Mouse (Mus musculus): ENCODE measurements around the gene Pde3a.
A peak's percentile ranks its signal among the peaks of the same experiment; 100 is the strongest.

Gene Pde3a

GRCm38 (mm10) chr6:141403943-141404342 is 154.9 kb downstream of the Pde3a start:
- no peak for DNase-seq (ENCODE audit: low read depth)

- DNase-seq (ENCODE audit: low read depth): peak; percentile 42
These were observed 155.6 kb downstream of the Pde3a start for GRCm38 (mm10) chr6:141404649-141405048.

- DNase-seq (ENCODE audit: low read depth): no peak
These were observed 156.4 kb downstream of the Pde3a start for GRCm38 (mm10) chr6:141405496-141405895.

- peak; percentile 67 for DNase-seq (ENCODE audit: low read depth)
These were observed 159.7 kb downstream of the Pde3a start for GRCm38 (mm10) chr6:141408758-141409157.

DNA sequence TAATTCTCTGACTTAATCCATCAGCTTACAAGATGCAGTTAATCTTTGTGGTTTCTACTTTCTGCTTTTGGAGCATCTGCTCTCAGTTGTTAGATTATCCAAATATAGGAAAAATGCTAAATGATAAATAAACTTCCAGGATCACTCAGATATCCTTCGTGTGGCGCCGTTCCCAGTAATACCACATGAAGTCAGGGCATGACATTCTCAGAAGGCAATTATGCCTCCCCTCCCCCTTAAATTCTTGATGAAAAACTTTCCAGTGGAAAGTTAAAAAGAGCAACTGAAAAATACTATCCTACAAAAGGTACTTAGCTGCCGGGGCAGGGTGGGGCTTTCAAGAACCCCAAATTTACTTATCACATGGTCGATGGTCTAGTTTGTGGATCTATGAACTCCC is 161.8 kb downstream of the Pde3a start:
- DNase-seq (ENCODE audit: low read depth): peak; percentile 46

- DNase-seq (ENCODE audit: low read depth): no peak
These were observed 176.0 kb downstream of the Pde3a start for GRCm38 (mm10) chr6:141425114-141425513.

- no peak for DNase-seq (ENCODE audit: low read depth)
These were observed 179.5 kb downstream of the Pde3a start for GRCm38 (mm10) chr6:141428587-141428986.

DNA sequence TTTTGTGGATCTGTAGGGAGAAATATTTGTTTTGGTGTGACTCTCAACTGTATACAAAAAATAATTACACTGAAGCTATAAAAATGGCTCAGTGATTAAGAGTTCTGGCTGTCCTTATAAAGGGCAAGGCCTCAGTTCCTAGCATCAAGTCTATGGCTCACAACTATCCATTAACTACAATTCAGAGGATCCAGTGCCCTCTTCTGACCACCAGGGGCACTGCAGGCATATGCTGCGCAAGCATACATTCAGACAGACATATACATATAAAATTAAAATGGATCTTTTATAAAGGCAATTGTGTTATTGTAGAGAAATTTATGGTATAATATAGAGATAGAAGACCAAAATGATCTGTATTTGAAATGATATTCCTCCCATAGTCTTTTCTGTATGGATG is 181.1 kb downstream of the Pde3a start:
- DNase-seq (ENCODE audit: low read depth): no peak

DNA sequence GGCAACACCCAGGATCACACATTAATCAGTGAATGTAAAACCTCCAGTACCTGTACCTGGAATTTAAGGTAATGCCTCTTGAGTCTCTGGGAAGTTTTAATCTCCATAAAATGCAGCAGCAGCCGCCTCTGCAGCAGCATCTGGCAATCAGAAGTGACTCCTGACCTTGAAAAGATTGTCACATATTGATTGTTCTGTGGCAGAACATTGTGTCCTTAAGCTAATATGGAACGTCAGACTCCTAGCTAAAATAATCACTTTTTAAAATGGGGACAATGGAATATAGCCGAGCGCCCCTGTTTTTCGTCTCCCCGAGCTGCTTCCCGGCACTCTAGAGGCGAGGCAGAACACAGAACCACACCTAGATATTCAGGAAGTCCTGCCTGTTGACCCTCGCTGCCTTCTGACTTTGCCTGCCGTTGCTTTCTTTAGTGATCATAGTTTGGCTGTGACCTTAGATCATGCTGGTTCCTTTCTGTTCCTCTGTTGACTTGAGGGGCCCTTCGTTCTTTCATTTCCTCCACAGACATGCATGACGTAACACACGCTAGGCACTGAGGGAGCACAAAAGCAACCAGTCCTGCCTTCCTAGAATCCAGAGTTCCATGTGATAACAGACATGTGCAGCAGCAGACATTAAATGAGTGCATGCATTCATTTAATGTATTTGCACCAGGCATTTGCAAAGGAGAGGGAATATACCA is 183.4 kb downstream of the Pde3a start:
- no peak for DNase-seq (ENCODE audit: low read depth)

DNA sequence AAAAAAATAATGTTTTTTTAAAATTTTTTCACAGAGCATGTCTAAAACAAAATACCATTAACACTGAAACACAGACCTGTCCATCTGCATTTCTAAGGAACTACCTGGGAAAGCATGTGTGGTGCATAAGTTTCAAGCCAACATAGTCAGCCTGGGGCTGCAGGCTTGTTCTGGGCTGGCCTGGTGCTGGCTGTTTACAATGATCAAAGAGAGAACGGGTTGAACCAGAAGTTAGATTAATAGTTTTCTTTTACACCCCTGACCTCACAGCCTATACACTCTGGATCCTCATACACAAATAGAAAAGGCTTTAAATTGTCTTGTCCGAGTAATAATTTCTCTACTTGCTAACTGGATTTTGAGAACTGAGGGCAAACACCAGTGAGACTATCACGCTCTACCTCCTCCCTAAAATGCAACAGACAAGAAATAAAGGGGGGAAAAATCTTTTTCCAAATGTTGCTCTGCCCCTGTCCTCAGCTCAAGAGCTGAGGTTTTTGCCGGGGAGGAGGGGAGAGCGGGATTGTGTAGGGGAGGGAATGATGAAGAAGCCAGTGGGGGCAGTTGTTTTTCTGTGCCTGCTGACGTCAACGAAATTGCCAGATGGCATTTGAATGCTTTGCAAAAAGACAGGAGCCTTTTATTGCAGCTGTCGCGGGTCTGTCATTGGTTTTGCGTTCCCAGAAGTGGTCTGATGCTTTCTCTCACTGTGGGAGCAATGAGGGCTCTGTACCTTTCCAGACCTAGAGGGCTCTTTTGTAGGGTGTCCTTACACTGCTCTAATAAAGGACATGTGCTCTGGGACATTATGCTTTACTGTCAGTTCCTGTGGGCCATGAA is 185.1 kb downstream of the Pde3a start:
- DNase-seq (ENCODE audit: low read depth): no peak

- DNase-seq (ENCODE audit: low read depth): no peak
These were observed 186.1 kb downstream of the Pde3a start for GRCm38 (mm10) chr6:141435160-141435559.

DNA sequence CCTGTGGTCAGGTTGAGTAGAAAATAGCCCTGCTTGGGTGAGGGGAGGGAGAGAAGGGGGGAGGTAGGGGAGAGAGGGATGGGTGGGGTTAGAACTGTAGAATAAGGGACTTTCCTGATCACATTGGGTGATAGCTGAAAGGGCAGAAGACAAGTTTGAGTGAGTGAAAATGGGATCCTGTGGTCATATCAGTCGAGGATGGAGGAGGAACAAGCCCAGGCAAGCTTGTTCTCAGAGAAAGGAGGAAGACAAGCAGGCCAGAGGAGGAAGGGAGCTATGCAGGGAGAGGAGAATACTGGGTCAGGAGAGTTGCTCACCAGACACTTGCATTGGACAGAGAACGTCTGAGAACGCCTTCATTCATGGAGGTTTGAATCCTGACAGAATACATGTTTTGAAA is 190.9 kb downstream of the Pde3a start:
- no peak for DNase-seq (ENCODE audit: low read depth)

DNA sequence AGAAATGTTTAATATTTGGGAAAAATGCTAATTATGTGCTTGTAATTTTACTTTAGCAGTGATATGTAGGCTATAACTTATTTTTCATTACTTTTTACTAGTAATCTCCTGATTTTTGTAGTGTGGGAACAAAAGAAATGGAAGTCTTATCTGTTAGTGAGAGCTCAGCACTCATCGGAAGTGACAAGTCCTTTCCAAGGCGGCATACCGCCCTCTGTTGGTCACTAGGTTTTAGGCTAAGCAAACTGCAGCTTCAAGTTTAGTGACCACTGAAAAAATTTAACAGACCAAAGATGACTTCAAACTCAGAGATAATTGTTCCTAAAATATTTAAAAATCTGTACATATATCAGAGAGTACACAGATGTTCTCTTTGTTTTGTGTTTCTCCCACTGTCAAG is 198.5 kb downstream of the Pde3a start:
- DNase-seq (ENCODE audit: low read depth): peak; percentile 87

DNA sequence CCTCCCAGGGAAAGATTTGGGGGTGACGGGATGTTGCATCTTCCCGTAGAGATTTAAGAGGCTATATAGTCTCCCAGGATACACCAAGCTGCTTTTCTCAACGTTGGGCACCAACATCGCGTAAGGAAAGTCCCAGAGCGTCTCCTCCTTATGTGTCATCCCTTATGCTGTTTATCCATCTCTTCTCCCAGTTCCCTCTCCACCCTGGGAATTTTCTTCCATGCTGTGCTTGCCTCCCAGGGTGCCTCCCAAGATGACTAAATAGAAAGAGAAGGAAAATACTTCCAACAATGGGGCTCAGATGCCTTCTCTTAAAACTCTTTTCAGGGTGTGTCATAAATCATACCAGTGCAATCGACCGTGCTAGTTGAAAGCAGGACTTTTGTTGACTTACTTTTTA is 199.8 kb downstream of the Pde3a start:
- DNase-seq (ENCODE audit: low read depth): peak; percentile 23

GRCm38 (mm10) chr6:141455335-141455734 is 206.3 kb downstream of the Pde3a start:
- no peak for DNase-seq (ENCODE audit: low read depth)

- DNase-seq (ENCODE audit: low read depth): no peak
These were observed 207.5 kb downstream of the Pde3a start for GRCm38 (mm10) chr6:141456591-141456990.

DNA sequence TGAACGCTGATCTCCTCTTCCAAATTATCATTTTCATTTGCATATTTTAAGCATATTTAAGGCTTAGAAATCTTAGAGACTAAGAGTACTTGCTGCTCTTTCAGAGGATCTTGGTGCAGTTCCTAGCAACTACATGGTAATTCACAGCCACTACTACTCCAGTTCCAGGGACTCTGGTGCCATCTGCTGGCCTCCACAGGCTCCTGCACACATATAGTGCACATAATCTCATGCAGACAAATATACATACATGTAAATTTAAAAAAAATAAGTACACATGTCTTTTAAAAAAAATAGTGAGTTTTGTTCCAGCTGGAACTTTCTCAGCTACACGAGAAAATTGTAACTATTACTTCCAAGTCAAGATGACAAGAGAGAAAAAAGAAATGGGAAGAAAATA is 221.2 kb downstream of the Pde3a start:
- DNase-seq (ENCODE audit: low read depth): peak; percentile 14

GRCm38 (mm10) chr6:141474223-141474622 is 225.2 kb downstream of the Pde3a start:
- no peak for DNase-seq (ENCODE audit: low read depth)

GRCm38 (mm10) chr6:141474696-141475095 is 225.6 kb downstream of the Pde3a start:
- peak; percentile 65 for DNase-seq (ENCODE audit: low read depth)

DNA sequence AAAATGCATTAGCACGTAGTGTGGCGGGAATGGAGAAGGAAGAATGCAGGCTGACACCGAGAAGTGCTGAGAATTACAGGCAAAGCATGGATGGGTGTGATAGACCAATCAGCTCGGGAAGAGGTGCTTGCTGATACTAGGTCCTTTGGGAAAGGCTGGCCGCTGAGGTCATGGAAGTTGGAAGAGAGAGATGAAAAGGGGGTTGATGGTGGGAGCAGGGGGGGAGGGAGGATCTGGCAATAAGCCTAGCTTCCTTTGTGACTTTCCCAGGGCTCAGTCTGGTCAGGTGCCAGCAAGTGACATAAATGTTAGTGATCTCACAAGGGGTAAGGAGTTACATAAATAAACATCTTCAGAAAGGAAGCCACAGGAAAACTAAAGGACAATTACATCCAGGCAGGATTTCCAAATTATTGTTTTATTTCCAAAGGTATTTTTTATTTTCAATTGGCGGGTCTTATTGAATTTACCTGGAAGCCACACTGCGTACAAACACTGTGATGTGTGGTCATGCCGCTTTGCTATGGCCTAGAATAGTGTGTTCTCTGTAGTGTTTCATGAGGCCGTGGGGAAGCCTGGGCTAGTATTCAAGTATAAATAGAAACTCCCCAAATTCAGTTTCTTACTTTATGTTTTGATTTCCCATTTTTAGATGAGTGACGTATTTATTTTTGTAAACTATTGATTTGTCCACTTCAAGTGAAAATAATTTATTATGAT is 236.4 kb downstream of the Pde3a start:
- no peak for DNase-seq (ENCODE audit: low read depth)

GRCm38 (mm10) chr6:141487266-141487665 is 238.2 kb downstream of the Pde3a start:
- DNase-seq (ENCODE audit: low read depth): peak; percentile 34

- peak; percentile 51 for DNase-seq (ENCODE audit: low read depth)
These were observed 239.6 kb downstream of the Pde3a start for GRCm38 (mm10) chr6:141488619-141489018.

GRCm38 (mm10) chr6:141494909-141495308 is 245.8 kb downstream of the Pde3a start:
- DNase-seq (ENCODE audit: low read depth): no peak

Data from NIH3T3 (cell line).